Mouse (Mus musculus) left cerebral cortex, postnatal 36 days (tissue): ENCODE results near the gene Pla2g16. TPM values are rescaled to one million over a fixed set of nuclear protein-coding genes. Genes with fewer than 3 reads are reported as not detected.

Source experiments
- DNase-seq, 2 experiments: peaks; one replicate each; pipeline ENCODE4 v3.0.0; 2021 to 2022; ENCODE audit warnings: low spot score in 2 of 2, mixed read lengths in 1 of 2
- intact Hi-C: fragments of 180-260 bp; cut with DNase I; formaldehyde crosslinking; loops from one replicate; pipeline ENCODE4 v1.15.1; 2025
- total RNA-seq, 2 experiments: library from RNA; stranded (reverse); gene quantifications; 2 replicates each; pipeline ENCODE4 v1.2.3; 2021

Gene Pla2g16
- total RNA-seq, 2 experiments from 2014 or later, result 27.2 to 29.2 TPM

DNA sequence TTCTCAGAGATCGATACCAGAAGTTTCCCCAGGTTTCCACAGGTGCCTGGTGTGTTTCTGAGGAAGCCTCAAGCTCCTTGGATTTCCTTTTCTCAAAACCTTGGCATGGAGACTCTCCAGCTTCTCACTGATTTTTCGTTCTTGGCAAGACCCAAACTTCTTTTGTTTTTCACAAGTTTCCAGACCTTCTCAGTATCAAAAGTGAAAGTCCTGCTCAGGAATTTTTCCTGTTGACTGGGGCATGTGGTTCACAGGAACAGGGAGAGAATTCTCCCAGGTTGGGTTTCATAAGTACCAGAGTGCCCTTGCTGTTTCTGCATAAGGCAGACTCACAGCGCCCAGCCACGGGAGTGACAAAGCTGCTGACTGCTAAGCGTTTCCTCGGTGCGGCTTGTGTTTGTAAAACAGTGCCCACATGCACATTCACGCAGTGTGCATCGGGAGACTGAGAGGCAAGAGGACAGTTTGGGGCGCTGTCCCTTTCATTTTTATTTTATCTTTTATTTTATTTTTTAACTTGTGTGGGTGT is 5.4 kb downstream of the Pla2g16 start:
- intact Hi-C loops, result no loop called here
- DNase-seq, result no peak

DNA sequence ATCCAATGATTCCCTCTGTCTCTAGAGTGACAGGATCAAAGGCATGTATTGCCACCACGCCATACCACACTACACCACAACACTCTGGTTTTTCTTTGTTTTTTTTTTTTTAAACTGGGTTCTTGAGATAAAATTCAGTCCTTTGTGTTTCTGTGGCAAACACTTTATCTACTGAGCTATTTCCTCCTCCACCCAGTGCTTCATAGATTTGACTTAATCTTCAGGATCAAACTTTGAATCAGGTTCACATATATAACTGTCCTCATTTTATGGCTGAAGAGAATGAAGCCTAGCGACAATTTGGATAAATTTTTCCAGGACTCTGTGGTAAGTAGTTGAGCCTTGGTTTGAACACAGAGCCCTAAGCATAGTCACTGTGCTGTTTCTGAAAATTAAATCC is 6.4 kb downstream of the Pla2g16 start:
- intact Hi-C loops, result no loop called here

DNA sequence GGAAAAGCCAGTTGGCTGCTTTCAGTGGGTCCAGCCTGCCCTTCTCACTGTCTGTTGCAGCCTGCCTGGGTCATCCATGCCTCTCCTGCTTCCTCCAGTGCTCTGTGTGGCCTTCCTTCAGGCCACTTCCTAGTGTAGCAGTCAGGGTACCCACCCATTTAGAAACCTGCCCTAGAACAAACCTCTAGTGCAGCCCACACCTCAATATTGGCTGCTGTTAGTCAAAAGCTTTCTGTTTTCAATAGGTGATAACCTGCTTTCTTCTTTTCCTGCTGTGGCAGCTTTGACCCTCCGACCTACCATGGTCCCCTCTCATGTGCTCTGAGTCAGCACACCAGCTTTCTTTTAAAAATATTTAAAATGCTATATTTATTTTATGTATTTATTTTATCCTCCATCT is 7.2 kb downstream of the Pla2g16 start:
- DNase-seq, result no peak
- intact Hi-C loops, result no loop called here

More for the DNA sequence above, 6.4 kb downstream of the Pla2g16 start:
- no peak for DNase-seq

DNA sequence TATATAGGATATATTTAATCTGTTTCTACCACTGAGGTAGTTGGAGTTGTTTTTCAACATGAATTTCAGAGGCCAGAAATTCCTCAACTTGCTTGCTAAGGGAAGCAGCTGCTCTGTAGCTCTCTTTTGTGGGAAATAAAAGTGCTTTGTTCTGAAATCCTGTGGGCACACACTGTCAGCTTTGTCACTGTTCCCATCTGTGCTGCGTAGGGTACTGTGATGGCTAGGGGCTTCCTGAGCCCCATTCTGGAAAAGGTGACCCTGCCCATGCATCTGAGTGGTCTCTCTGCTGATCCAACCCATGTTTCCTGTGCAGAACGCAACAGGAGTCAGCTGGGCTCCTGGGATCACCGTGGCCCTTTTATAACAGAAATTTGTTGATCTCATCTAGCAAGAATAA is 9.6 kb downstream of the Pla2g16 start:
- intact Hi-C loops, result no loop called here
- peak; percentile 24 to 34 for DNase-seq

DNA sequence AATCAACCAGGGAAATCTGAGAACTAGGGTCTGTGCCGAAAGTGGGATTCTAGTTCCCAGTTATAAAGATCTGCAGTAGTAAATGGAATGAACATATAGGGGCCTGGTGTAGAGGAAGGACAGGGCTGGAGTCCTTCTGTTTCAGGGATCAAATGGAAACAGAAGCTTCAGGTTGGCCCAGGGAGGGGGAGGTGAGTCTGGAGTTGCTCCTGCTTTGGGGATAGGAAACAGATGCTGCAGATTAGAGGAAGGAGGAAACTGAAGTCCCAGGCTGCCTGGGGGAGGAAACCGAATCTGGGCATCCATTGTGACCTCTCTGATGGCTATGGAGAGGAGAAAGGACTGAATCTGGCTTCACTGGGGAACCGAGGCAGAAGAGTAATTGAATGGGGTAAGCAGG is 11.1 kb downstream of the Pla2g16 start:
- intact Hi-C loops, result no loop called here
- DNase-seq, result no peak

DNA sequence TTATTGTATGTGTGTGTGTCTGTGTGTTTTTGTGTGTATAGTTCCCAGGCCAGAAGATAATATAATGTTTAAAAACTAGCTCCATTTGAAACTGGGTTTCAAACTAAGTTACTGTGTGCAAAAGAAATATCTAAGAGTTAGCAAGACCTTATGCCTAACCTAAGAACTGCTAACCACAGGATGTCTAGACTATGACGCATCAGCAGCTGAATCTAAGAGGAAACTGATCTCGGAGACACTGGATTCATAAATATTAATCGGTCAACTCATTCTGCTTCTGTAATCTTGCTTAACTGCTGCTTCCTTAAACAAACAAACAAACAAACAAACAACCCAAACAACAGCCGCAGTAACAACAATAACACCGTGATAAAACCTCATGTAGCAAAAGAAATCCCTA is 12.4 kb downstream of the Pla2g16 start:
- DNase-seq, result no peak
- intact Hi-C loops, result no loop called here

DNA sequence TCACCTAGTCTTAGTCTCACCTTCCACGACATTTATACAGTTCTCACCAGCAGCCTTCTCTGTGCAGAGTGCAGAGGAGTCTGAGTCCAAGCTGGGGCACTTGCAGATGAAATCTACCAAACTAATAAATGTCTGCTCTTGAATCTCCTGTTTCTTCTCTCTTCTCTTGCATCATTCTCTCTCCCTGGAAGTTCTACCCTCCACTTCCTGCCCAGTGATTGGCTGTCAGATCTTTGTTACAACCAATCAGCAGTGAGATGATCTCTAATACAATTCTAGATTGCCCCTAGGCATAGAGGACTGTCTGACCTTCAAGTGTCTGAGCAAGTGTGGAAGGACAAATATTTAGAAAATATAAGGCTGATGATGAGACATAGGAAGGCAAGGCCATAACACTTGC is 18.9 kb downstream of the Pla2g16 start:
- intact Hi-C loops, result no loop called here
- DNase-seq, result no peak

DNA sequence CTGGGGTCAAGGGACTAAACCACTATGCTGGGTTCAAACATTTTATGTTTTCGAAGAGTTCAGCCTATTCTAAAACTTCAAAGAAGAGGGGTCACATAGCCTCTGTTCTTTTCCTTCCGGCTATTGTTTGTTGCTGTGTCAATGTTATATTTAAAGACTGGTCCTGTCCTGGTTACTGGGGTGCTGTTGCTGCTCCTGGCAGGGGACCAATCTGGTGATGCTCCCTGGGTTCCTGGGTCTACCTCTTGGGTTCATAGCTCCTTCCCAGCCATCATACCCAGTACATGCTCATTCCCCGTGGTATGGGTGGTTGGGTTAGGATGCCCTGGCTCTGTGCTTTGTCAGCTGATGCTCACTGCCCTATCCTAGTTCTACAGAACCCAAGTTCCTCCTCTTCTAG is 20.5 kb downstream of the Pla2g16 start:
- DNase-seq, result no peak
- intact Hi-C loops, result no loop called here

DNA sequence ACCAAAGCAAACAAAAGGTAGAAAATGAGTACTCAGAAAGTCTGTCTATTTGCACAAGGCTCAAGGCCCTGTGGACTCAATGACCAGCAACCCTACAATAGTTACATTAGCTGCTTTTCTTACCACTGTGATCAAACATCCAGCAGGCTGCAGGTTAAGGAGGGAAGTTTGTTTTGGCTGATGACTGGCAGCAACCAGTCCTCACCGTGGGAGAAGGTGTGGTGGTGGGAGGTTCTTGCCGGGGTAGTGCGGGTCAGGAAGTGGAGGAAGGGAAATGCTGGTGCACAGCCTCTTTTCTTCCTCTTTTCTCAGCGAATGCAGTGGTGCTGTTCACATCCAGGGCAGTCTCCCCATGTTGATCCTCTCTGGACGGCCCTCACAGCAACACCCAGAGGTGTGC is 23.8 kb downstream of the Pla2g16 start:
- intact Hi-C loops, result no loop called here
- DNase-seq, result no peak

DNA sequence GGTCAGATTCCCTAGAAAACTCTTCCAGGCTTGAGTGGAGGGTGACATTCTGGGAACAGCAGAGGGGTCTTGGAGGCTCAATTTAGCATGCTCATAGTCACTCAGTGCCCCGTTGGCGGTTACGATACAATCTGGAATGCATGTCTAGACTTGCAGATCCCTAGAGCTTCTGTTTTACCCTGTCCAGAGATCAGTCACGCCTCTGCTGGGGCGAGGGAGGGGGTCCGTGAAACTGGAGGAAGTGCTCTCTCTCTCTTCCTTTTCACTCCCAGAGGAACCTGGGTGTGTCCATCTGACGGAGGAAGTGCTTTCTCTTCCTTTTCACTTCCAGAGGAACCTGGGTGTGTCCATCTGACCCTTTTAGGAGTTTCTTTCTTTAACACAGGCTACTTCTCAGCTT is 25.8 kb downstream of the Pla2g16 start:
- DNase-seq, result no peak
- intact Hi-C loops, result no loop called here

DNA sequence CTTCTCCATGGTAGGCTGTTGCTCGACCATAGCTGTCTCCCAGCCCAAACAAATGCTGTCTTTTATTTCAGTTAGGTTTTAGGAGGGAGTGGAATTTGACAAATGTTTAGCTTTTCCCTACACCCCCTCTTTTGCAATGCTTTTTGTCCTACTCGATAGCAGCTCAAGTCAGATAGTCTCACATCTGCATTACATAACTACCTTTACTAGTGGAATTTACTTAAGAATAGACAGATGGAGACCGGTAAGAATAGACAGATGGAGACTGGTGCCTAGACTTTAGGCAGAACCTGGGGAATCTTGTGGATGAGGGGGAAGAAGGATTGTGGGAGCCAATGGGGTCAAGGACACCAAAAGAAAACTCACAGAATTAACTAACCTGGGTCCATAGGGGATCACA is 26.3 kb downstream of the Pla2g16 start:
- DNase-seq, result no peak

DNA sequence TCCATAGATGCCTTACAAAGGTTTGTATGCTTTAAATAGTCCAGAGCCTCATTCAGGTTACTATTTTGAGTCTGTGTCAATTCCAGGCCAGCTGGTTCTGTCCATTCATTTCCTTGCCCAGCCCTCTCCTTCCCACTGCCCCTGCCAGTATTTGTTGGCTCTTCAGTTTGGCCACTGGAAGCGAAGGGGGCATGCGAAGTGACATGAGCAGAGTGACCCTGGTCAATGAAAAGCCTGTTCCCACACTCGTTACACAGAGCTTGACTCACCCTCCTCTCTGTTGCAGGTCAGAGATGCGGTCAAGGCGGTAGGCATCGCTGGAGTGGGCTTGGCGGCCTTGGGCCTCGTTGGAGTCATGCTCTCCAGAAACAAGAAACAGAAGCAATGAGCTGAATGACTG is 28.0 kb downstream of the Pla2g16 start:
- DNase-seq, result no peak
- intact Hi-C loops, result no loop called here

More for the DNA sequence above, 26.3 kb downstream of the Pla2g16 start:
- intact Hi-C loops, result no loop called here

DNA sequence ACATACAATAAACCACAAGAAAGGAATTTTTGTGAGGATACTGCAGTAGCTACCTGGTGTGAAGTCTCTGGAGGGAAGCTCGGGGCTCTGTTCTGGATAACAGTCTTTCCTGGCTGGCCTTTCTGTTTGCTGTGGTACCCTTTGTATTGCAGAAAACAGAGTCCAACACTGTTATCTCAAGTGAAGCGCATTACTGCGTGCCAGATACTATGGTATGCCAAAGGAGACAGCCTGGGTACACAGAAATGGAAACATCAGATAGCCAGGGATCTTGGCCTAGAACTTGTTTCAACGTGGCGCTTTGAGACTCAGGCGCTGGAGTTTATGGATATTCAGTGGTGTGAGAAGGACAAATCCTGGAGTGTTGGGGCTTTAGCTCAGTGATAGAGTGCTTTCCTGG is 28.5 kb downstream of the Pla2g16 start:
- intact Hi-C loops, result no loop called here
- DNase-seq, result no peak

DNA sequence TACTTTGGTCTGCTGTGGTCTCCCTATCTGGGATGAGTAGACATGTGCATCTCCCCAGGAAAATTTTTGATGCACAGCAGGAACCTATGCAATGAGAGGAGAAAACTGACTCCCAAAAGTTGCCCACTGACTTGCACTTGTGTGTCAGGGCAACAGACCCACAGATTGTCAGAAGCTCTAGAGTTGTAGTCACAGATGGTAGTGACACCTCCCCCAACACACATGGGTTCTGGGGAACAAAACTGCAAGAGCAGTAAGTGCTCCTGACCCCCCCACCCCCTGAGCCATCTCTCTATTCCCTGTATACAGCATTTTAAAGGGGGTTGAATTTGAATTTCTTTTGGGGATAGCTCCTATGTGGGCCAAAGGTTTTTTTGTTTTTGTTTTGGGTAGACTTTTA is 33.5 kb downstream of the Pla2g16 start:
- intact Hi-C loops, result no loop called here
- DNase-seq, result no peak

DNA sequence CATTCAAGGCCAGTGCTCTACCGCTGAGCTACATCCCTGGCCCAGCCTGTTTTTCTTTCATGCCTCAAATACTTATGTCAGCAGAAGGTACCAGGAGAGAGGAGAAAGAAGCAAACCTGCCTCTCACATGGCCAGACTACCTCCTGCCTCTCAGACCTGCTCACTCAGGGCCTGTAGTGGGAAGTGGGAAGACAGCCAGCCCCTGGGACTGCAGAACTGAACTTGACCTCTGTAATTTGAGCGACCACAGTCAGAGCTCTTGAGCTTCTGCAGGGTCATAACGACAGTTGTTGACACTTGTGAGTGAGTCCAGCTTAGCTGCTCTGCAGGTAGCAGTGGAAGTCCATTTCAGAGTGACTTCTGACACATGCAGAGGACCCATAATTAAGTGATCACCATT is 34.8 kb downstream of the Pla2g16 start:
- no peak for DNase-seq

DNA sequence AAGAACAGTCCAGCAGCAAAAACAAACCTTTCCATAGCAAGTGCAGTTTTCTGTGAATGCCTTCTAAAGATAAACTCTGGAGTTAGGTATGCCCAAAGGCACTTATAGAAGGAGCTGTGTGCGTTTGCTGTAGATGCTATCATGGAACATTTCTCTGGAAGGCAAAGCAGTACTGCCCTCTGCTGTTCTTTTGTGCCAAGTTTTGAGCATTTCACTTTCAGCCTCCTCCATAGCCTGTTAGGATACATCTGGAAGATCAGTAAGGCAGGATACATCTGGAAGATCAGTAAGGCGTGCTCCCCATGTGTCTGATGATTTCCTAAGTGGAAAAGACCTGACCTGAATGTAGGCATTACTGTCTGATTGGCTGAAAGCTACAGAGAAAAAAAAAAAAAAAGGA is 38.3 kb downstream of the Pla2g16 start:
- intact Hi-C loops, result loop anchor here (1.0 kb wide), 1 partner anchor 66 kb away; no protein-coding TSS in a partner anchor
- peak; percentile 30 to 44 for DNase-seq

More for the DNA sequence above, 34.8 kb downstream of the Pla2g16 start:
- intact Hi-C loops, result no loop called here

DNA sequence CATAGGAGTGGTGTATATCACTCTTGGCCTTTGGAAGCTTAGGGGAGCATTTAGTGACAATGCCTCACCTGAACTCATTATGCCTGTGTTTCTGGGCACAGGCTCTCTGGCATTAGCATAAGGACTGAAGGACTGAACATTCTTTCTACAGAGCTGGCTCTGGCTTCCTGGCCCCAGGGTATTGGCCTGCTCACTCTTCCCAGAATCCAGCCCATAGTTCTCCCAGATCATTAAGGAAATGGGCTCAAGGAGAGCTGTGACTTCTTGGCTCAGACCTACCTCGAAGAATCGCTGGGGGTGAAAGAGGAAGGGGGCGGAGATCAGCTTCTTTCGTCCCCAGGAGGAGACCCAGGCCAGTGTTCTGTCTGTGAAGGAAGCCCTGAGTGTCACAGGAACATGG is 41.2 kb downstream of the Pla2g16 start:
- intact Hi-C loops, result no loop called here
- DNase-seq, result no peak

DNA sequence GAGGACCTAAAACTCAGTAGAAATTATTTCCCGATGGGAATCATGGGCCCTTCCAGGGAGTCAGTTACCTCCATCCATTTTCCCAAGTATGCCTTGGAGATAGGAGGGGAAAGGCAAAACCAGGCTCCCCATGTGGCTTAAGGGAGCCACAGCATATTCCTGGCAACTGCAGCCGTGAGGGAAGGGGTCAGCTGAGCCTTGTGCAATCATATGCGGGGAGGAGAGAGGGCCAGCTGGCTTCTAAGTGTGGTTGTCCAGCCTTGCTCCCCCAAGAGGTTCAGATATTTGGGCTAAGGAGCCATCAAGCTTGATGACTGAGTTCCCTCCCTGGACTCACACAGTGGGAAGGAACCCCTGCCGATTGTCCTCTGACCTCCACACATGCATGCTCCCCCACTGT is 44.3 kb downstream of the Pla2g16 start:
- intact Hi-C loops, result no loop called here

DNA sequence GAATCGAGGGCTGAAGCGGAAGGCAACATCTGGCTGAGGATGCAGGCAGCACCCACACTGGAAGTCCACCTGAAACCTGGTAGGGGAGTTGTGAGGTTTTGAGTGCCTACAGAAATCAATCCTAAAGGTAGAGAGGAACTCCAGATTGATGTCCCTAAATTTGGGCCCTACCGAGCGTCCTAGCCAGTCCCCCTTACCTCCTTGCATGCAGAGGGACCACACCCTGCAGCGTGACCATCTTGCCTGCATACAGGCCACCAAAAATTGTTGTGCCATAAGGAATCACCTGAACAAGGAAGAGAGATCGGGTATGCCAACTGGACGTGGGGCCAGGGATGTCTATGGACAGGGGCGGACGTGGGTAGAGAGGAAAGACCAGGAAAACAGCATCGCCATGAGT is 46.8 kb downstream of the Pla2g16 start:
- intact Hi-C loops, result no loop called here
- DNase-seq, result no peak

More for the DNA sequence above, 44.3 kb downstream of the Pla2g16 start:
- no peak for DNase-seq

DNA sequence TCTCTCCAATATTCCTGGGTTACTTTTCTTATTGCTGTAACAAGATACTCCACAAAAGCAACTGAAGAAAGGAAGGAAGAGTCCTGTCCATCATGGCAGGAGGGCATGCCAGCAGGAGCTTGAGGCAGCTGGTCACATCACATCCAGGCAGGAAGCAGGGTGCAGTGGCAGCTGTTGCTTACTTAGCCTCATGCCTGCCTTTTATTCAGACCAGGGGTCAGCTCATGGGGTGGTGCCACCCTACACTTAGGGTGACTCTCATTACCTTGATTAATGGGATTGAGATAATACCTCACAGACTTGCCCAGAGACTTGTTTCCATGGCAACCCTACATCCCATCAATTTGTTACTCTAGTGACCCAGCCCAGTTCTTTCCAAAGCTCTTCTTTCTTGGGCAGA is 47.8 kb downstream of the Pla2g16 start:
- DNase-seq, result no peak
- intact Hi-C loops, result no loop called here

DNA sequence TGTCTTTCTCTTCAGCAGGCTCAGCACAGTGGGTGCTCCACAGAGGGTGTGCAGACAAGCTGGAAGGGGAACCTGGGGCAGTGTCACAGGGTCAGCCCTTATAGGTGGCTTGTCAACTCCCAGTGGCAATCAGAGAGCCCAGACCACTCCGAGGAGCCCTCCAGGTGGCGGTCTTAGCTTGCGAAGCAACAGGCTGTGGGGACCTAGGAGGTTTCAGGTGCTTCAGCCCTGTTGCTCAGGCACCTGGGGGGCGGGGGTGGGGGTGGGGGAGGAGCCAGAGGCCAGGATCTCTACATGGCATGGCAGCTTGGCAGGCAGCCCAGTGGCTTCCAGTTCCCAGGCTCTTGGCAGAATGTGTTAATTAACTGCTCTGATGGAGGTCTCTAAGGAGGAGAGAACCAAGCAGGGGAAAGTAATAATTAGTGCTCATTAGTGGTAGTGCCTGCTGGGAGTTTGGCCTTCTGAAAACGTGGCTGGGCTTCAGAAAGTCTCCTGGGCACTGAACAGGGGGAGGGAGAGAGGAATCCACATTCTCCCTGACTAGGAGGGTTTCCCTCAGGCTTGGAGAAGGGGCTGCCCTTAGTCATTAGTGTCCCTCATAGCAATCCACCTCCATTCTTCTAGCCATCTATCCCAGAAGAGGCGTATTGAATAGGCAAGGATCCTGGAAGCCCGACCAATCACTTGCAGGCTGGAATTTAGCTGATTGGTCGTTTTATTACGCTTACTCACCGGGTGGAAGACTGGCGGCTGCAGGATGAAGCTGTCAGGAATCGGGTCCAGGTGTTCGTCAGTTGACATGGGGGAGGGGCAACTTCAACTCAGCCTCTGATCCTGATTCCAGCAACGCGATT is 48.9 kb downstream of the Pla2g16 start:
- intact Hi-C loops, result no loop called here
- DNase-seq, result peak; percentile 21 to 38
